ENCODE assay signal across 9 mouse cellular contexts in genomic region chr17:35106522-35106921, GRCm38 (mm10). TPM values are rescaled to one million over a fixed set of nuclear protein-coding genes. Genes with fewer than 3 reads are reported as not detected.
DNase-seq lines count a peak whose midpoint lies in the region; ATAC-seq and TF ChIP-seq lines count a peak whose summit lies in the region.
"Had no signal": no experiment of that assay in that cellular context is flagged by ENCODE, and none has a peak within 500 bp of the region (broad histone marks: within the 10 kb centered on the region; RNA-seq: fewer than 3 reads in every experiment).

No protein-coding gene starts in this region.

- no peak for DNase-seq in limb, embryonic 10.5 days (ENCODE audit: low spot score)
- DNase-seq in brain, adult 2 months (ENCODE audit: low read depth, low spot score), result peak; percentile 55
- no peak for DNase-seq in limb, embryonic 14.5 days (ENCODE audit: low spot score)
- no peak for DNase-seq in lung, adult 2 months

- peaks cover 6% of the 10 kb centered on the region; the same call in 1 of the 2 replicates for H3K4me1 ChIP-seq in limb, embryonic 12.5 days (replicated peaks)
- peaks cover 8% of the 10 kb centered on the region; the same call in 1 of the 2 replicates for H3K4me1 ChIP-seq in limb, embryonic 10.5 days
- peaks cover 7% of the 10 kb centered on the region for H3K4me1 ChIP-seq in embryonic facial prominence, embryonic 15.5 days
- H3K4me1 ChIP-seq in limb, embryonic 14.5 days (ENCODE audit: control insufficient read depth, insufficient read depth, low read length), result 0 out of 2 replicates have a peak, but pooled peaks cover 2% of the 10 kb centered on the region
- no peaks in the 10 kb centered on the region for H3K4me1 ChIP-seq in lung, adult 2 months (ENCODE audit: control insufficient read depth, insufficient read depth, low read length)

- ATAC-seq in limb, embryonic 12.5 days (ENCODE audit: insufficient number of reproducible peaks, insufficient read depth, low FRiP score, low TSS enrichment, low read depth), result no peak
- ATAC-seq in embryonic facial prominence, embryonic 15.5 days (ENCODE audit: insufficient number of reproducible peaks, low FRiP score, low TSS enrichment, low read depth), result no peak
- ATAC-seq in limb, embryonic 14.5 days (ENCODE audit: low FRiP score, low read depth), result no peak
- no peak for ATAC-seq in CD4-positive, CD25-positive, alpha-beta regulatory T cell, adult 4 months

- 0 out of 2 replicates have a peak overlapping the region, but pooled peaks have one; percentile 17 for H3K4me2 ChIP-seq in limb, embryonic 12.5 days
- 0 out of 2 replicates have a peak overlapping the region, but pooled peaks have one; percentile 40 for H3K4me2 ChIP-seq in embryonic facial prominence, embryonic 15.5 days (replicated peaks)
- H3K4me2 ChIP-seq in limb, embryonic 14.5 days (replicated peaks; ENCODE audit: low read depth, low read length, severe bottlenecking), result no peak overlapping the region

- WGBS in limb, embryonic 12.5 days, result 77% methylated on average over 3 of the region's 3 CpGs
- 80% methylated on average over 3 of the region's 3 CpGs for WGBS in limb, embryonic 10.5 days
- WGBS in embryonic facial prominence, embryonic 15.5 days, result 62% methylated on average over 3 of the region's 3 CpGs
- 70% methylated on average over 3 of the region's 3 CpGs for WGBS in limb, embryonic 14.5 days
- WGBS in lung, adult 2 months, result 66% methylated on average over 3 of the region's 3 CpGs

- no peaks in the 10 kb centered on the region for H3K9me3 ChIP-seq in limb, embryonic 12.5 days
- H3K9me3 ChIP-seq in limb, embryonic 10.5 days (replicated peaks), result no peaks in the 10 kb centered on the region
- no peaks in the 10 kb centered on the region for H3K9me3 ChIP-seq in embryonic facial prominence, embryonic 15.5 days (replicated peaks)
- no peaks in the 10 kb centered on the region for H3K9me3 ChIP-seq in limb, embryonic 14.5 days (ENCODE audit: control insufficient read depth, low read length)
- H3K9me3 ChIP-seq: G1E had no signal

- H3K27me3 ChIP-seq in limb, embryonic 12.5 days, result no peaks in the 10 kb centered on the region
- no peaks in the 10 kb centered on the region for H3K27me3 ChIP-seq in limb, embryonic 10.5 days (ENCODE audit: low read depth, poor library complexity, severe bottlenecking)
- H3K27me3 ChIP-seq in embryonic facial prominence, embryonic 15.5 days, result no peaks in the 10 kb centered on the region
- H3K27me3 ChIP-seq in limb, embryonic 14.5 days (ENCODE audit: control insufficient read depth, insufficient read depth, low read length), result no peaks in the 10 kb centered on the region

- no peak for TF ChIP-seq CTCF in lung, adult 2 months (IDR thresholded peaks at IDR 0.05; ENCODE audit: insufficient read depth, low read length)

- no peak overlapping the region; the same call in 1 of the 2 replicates for H3K4me3 ChIP-seq in limb, embryonic 12.5 days (replicated peaks)
- H3K4me3 ChIP-seq in limb, embryonic 10.5 days, result no peak overlapping the region
- H3K4me3 ChIP-seq in embryonic facial prominence, embryonic 15.5 days (replicated peaks), result 0 out of 2 replicates have a peak overlapping the region, but pooled peaks have one; percentile 13
- no peak overlapping the region for H3K4me3 ChIP-seq in limb, embryonic 14.5 days (replicated peaks; ENCODE audit: low read length)
- H3K4me3 ChIP-seq in lung, adult 2 months (replicated peaks; ENCODE audit: extremely low read depth, low read depth, low read length), result no peak overlapping the region

- no peak for TF ChIP-seq POLR2A in limb, embryonic 14.5 days (IDR thresholded peaks at IDR 0.05; ENCODE audit: borderline replicate concordance, extremely low read depth, insufficient read depth, insufficient read length)
- no peak for TF ChIP-seq POLR2A in lung, adult 2 months (IDR thresholded peaks at IDR 0.05; ENCODE audit: borderline replicate concordance, extremely low read depth, low read depth, low read length)

- H3K36me3 ChIP-seq in limb, embryonic 12.5 days, result peaks cover 28% of the 10 kb centered on the region
- peaks cover 29% of the 10 kb centered on the region for H3K36me3 ChIP-seq in limb, embryonic 10.5 days
- H3K36me3 ChIP-seq in embryonic facial prominence, embryonic 15.5 days, result peaks cover 26% of the 10 kb centered on the region
- H3K36me3 ChIP-seq in limb, embryonic 14.5 days (ENCODE audit: control insufficient read depth, insufficient read depth, low read length), result peaks cover 25% of the 10 kb centered on the region

- no peak overlapping the region for H3K9ac ChIP-seq in limb, embryonic 12.5 days (replicated peaks)
- no peak overlapping the region for H3K9ac ChIP-seq in embryonic facial prominence, embryonic 15.5 days
- H3K9ac ChIP-seq in limb, embryonic 14.5 days (ENCODE audit: low read depth, low read length, severe bottlenecking), result peak overlapping the region; percentile 25; the same call in 1 of the 2 replicates

- H3K27ac ChIP-seq in limb, embryonic 12.5 days, result no peak overlapping the region
- no peak overlapping the region for H3K27ac ChIP-seq in limb, embryonic 10.5 days
- no peak overlapping the region for H3K27ac ChIP-seq in embryonic facial prominence, embryonic 15.5 days (replicated peaks)
- H3K27ac ChIP-seq in limb, embryonic 14.5 days (replicated peaks; ENCODE audit: low read depth, low read length), result no peak overlapping the region

RNA-seq across cellular contexts. Expression of gene Ly6g5c, which starts 1.6 kb away (rescaled TPM):
- not detected in 2 replicates for polyA plus RNA-seq in limb, embryonic 12.5 days (2016; fragmentation: Nextera tagmentation; extraction: Ambion mirVana)
- polyA plus RNA-seq in limb, embryonic 10.5 days (2016; fragmentation: Nextera tagmentation; extraction: Ambion mirVana), result not detected in 2 replicates
- polyA plus RNA-seq in embryonic facial prominence, embryonic 15.5 days (2015; fragmentation: Nextera tagmentation; extraction: Ambion mirVana), result not detected in 2 replicates
- polyA plus RNA-seq in limb, embryonic 14.5 days (2012; rRNA removed), result not detected in 2 replicates
- not detected in 2 replicates for polyA plus RNA-seq in limb, embryonic 14.5 days (2014; fragmentation: Nextera tagmentation; extraction: Ambion mirVana)
- not detected in 2 replicates for polyA plus RNA-seq in lung, adult 2 months (2012; rRNA removed)
- not detected for polyA plus RNA-seq in CD4-positive, CD25-positive, alpha-beta regulatory T cell, adult 4 months (2017; shearing (Covaris generic))
- polyA plus RNA-seq: G1E; large intestine, adult 2 months had no signal

RNA-seq across cellular contexts. Expression of gene Ly6g5b, which starts 8.7 kb away (rescaled TPM):
- 1.1 and 1.3 TPM in 2 replicates for polyA plus RNA-seq in limb, embryonic 12.5 days (2016; fragmentation: Nextera tagmentation; extraction: Ambion mirVana)
- polyA plus RNA-seq in limb, embryonic 10.5 days (2016; fragmentation: Nextera tagmentation; extraction: Ambion mirVana), result 1.4 and 1.7 TPM in 2 replicates
- 1.4 and 1.8 TPM in 2 replicates for polyA plus RNA-seq in embryonic facial prominence, embryonic 15.5 days (2015; fragmentation: Nextera tagmentation; extraction: Ambion mirVana)
- 2.1 and 3.5 TPM in 2 replicates for polyA plus RNA-seq in limb, embryonic 14.5 days (2012; rRNA removed)
- 0.59 and 0.68 TPM in 2 replicates for polyA plus RNA-seq in limb, embryonic 14.5 days (2014; fragmentation: Nextera tagmentation; extraction: Ambion mirVana)
- polyA plus RNA-seq in lung, adult 2 months (2012; rRNA removed), result 1.4 and 2.0 TPM in 2 replicates
- polyA plus RNA-seq in CD4-positive, CD25-positive, alpha-beta regulatory T cell, adult 4 months (2017; shearing (Covaris generic)), result 1 to 10 TPM; 2.5 to 2.8 TPM

RNA-seq across cellular contexts. Expression of gene Gpank1, which starts 14.7 kb away (rescaled TPM):
- polyA plus RNA-seq in limb, embryonic 12.5 days (2016; fragmentation: Nextera tagmentation; extraction: Ambion mirVana), result 22.4 and 23.7 TPM in 2 replicates
- polyA plus RNA-seq in limb, embryonic 10.5 days (2016; fragmentation: Nextera tagmentation; extraction: Ambion mirVana), result 33.9 and 35.8 TPM in 2 replicates
- polyA plus RNA-seq in embryonic facial prominence, embryonic 15.5 days (2015; fragmentation: Nextera tagmentation; extraction: Ambion mirVana), result 19.5 and 20.1 TPM in 2 replicates
- polyA plus RNA-seq in limb, embryonic 14.5 days (2012; rRNA removed), result 13.6 and 15.1 TPM in 2 replicates
- 17.5 and 20.0 TPM in 2 replicates for polyA plus RNA-seq in limb, embryonic 14.5 days (2014; fragmentation: Nextera tagmentation; extraction: Ambion mirVana)
- 17.9 and 21.9 TPM in 2 replicates for polyA plus RNA-seq in lung, adult 2 months (2012; rRNA removed)
- polyA plus RNA-seq in CD4-positive, CD25-positive, alpha-beta regulatory T cell, adult 4 months (2017; shearing (Covaris generic)), result 10 to 100 TPM; 80.4 to 86.0 TPM

RNA-seq across cellular contexts. Expression of gene Csnk2b, which starts 15.3 kb away (rescaled TPM):
- polyA plus RNA-seq in limb, embryonic 12.5 days (2016; fragmentation: Nextera tagmentation; extraction: Ambion mirVana), result 266 and 270 TPM in 2 replicates
- 299 and 317 TPM in 2 replicates for polyA plus RNA-seq in limb, embryonic 10.5 days (2016; fragmentation: Nextera tagmentation; extraction: Ambion mirVana)
- 278 and 279 TPM in 2 replicates for polyA plus RNA-seq in embryonic facial prominence, embryonic 15.5 days (2015; fragmentation: Nextera tagmentation; extraction: Ambion mirVana)
- polyA plus RNA-seq in limb, embryonic 14.5 days (2012; rRNA removed), result 181 and 250 TPM in 2 replicates
- 275 and 308 TPM in 2 replicates for polyA plus RNA-seq in limb, embryonic 14.5 days (2014; fragmentation: Nextera tagmentation; extraction: Ambion mirVana)
- polyA plus RNA-seq in lung, adult 2 months (2012; rRNA removed), result 232 and 297 TPM in 2 replicates
- 100 to 1,000 TPM; 243 to 284 TPM for polyA plus RNA-seq in CD4-positive, CD25-positive, alpha-beta regulatory T cell, adult 4 months (2017; shearing (Covaris generic))

RNA-seq across cellular contexts. Expression of gene Abhd16a, which starts 17.5 kb away (rescaled TPM):
- polyA plus RNA-seq in limb, embryonic 12.5 days (2016; fragmentation: Nextera tagmentation; extraction: Ambion mirVana), result 74.5 and 75.3 TPM in 2 replicates
- 53.3 and 63.6 TPM in 2 replicates for polyA plus RNA-seq in limb, embryonic 10.5 days (2016; fragmentation: Nextera tagmentation; extraction: Ambion mirVana)
- polyA plus RNA-seq in embryonic facial prominence, embryonic 15.5 days (2015; fragmentation: Nextera tagmentation; extraction: Ambion mirVana), result 102 and 105 TPM in 2 replicates
- 98.6 and 157 TPM in 2 replicates for polyA plus RNA-seq in limb, embryonic 14.5 days (2012; rRNA removed)
- 78.0 and 88.3 TPM in 2 replicates for polyA plus RNA-seq in limb, embryonic 14.5 days (2014; fragmentation: Nextera tagmentation; extraction: Ambion mirVana)
- 196 and 245 TPM in 2 replicates for polyA plus RNA-seq in lung, adult 2 months (2012; rRNA removed)
- polyA plus RNA-seq in CD4-positive, CD25-positive, alpha-beta regulatory T cell, adult 4 months (2017; shearing (Covaris generic)), result 10 to 100 TPM; 23.5 to 27.2 TPM
